Mouse (Mus musculus) ovary, postnatal 10 days (tissue): ENCODE measurements around the gene Trak1.

Experiments used
- DNase-seq: peaks from one replicate; pipeline ENCODE4 v3.0.0; 2022; ENCODE audit warnings: low spot score

Gene Trak1

GRCm38 (mm10) chr9:121371946-121372646, 74.8 kb downstream of the Trak1 start:
- DNase-seq, result no peak

GRCm38 (mm10) chr9:121373107-121373506, 75.8 kb downstream of the Trak1 start:
- no peak for DNase-seq

GRCm38 (mm10) chr9:121373512-121373911, 76.2 kb downstream of the Trak1 start:
- no peak for DNase-seq

GRCm38 (mm10) chr9:121374076-121374863, 77.0 kb downstream of the Trak1 start:
- no peak for DNase-seq

GRCm38 (mm10) chr9:121374864-121375255, 77.6 kb downstream of the Trak1 start:
- DNase-seq, result no peak

GRCm38 (mm10) chr9:121376094-121376493, 78.8 kb downstream of the Trak1 start:
- no peak for DNase-seq

GRCm38 (mm10) chr9:121380310-121380920, 83.1 kb downstream of the Trak1 start:
- DNase-seq, result no peak

GRCm38 (mm10) chr9:121381678-121382297, 84.5 kb downstream of the Trak1 start:
- DNase-seq, result no peak

- no peak for DNase-seq
These were observed 85.3 kb downstream of the Trak1 start for GRCm38 (mm10) chr9:121382568-121382967.

- DNase-seq, result no peak
These were observed 85.9 kb downstream of the Trak1 start for GRCm38 (mm10) chr9:121383180-121383586.

- no peak for DNase-seq
These were observed 87.3 kb downstream of the Trak1 start for GRCm38 (mm10) chr9:121384620-121385019.

- peak; percentile 68 for DNase-seq
These were observed 87.9 kb downstream of the Trak1 start for GRCm38 (mm10) chr9:121385091-121385748.

- DNase-seq, result no peak
These were observed 88.5 kb downstream of the Trak1 start for GRCm38 (mm10) chr9:121385749-121386350.

- no peak for DNase-seq
These were observed 90.4 kb downstream of the Trak1 start for GRCm38 (mm10) chr9:121387539-121388272.

- no peak for DNase-seq
These were observed 91.1 kb downstream of the Trak1 start for GRCm38 (mm10) chr9:121388273-121388931.

GRCm38 (mm10) chr9:121389258-121389657, 92.0 kb downstream of the Trak1 start:
- no peak for DNase-seq

- DNase-seq, result no peak
These were observed 94.6 kb downstream of the Trak1 start for GRCm38 (mm10) chr9:121391898-121392297.

- no peak for DNase-seq
These were observed 95.1 kb downstream of the Trak1 start for GRCm38 (mm10) chr9:121392427-121392826.

- no peak for DNase-seq
These were observed 95.8 kb downstream of the Trak1 start for GRCm38 (mm10) chr9:121393104-121393503.

- no peak for DNase-seq
These were observed 97.6 kb downstream of the Trak1 start for GRCm38 (mm10) chr9:121394882-121395281.
